Mouse (Mus musculus): ENCODE results near the gene Smg7. TPM values are rescaled to one million over a fixed set of nuclear protein-coding genes. Genes with fewer than 3 reads are reported as not detected.

Smg7 gene
- polyA plus RNA-seq, 1 experiment from 2014 or later = 8.8 TPM

- 60% methylated on average over 4 of the region's 4 CpGs for WGBS (ENCODE audit: insufficient replicate concordance)
These were observed 80.7 kb downstream of the Smg7 start for GRCm38 (mm10) chr1:152821746-152822145.

GRCm38 (mm10) chr1:152820911-152821695 lies 81.3 kb downstream of the Smg7 start:
- Histone ChIP-seq H3K27ac (replicated peaks) (no peak overlapping the region), H3K27me3 (no peaks in the 10 kb centered on the region), H3K36me3 (replicated peaks) (no peaks in the 10 kb centered on the region), H3K9ac (no peak overlapping the region), H3K4me2 (no peak overlapping the region), H3K4me3 (replicated peaks) (no peak overlapping the region), H3K9me3 (replicated peaks) (no peaks in the 10 kb centered on the region), H3K4me1 (replicated peaks) (peaks cover 4% of the 10 kb centered on the region; the same call in 1 of the 2 replicates)
- no peak for ATAC-seq (ENCODE audit: insufficient read depth)
- 61% methylated on average over 7 of the region's 7 CpGs for WGBS (ENCODE audit: insufficient replicate concordance)

More at GRCm38 (mm10) chr1:152821746-152822145, 80.7 kb downstream of the Smg7 start:
- Histone ChIP-seq H3K36me3 (replicated peaks) (no peaks in the 10 kb centered on the region), H3K27ac (replicated peaks) (no peak overlapping the region), H3K9ac (no peak overlapping the region), H3K4me1 (replicated peaks) (no peaks in the 10 kb centered on the region), H3K27me3 (no peaks in the 10 kb centered on the region), H3K4me3 (replicated peaks) (no peak overlapping the region), H3K4me2 (no peak overlapping the region), H3K9me3 (replicated peaks) (no peaks in the 10 kb centered on the region)
- ATAC-seq (ENCODE audit: insufficient read depth) = no peak

- Histone ChIP-seq H3K4me1 (replicated peaks) (peaks cover 9% of the 10 kb centered on the region; the same call in 1 of the 2 replicates), H3K9me3 (replicated peaks) (no peaks in the 10 kb centered on the region), H3K36me3 (replicated peaks) (no peaks in the 10 kb centered on the region), H3K4me3 (replicated peaks) (no peak overlapping the region), H3K27ac (replicated peaks) (no peak overlapping the region), H3K27me3 (no peaks in the 10 kb centered on the region), H3K4me2 (no peak overlapping the region), H3K9ac (no peak overlapping the region)
- WGBS (ENCODE audit: insufficient replicate concordance) = 55% methylated on average over 6 of the region's 6 CpGs
- no peak for ATAC-seq (ENCODE audit: insufficient read depth)
These were observed 82.9 kb downstream of the Smg7 start for GRCm38 (mm10) chr1:152819558-152819957.

- ATAC-seq (ENCODE audit: insufficient read depth) = no peak
- H3K27ac ChIP-seq (replicated peaks) = no peak overlapping the region
- H3K4me3 ChIP-seq (replicated peaks) = no peak overlapping the region
- H3K36me3 ChIP-seq (replicated peaks) = no peaks in the 10 kb centered on the region
- H3K9me3 ChIP-seq (replicated peaks) = no peaks in the 10 kb centered on the region
- 67% methylated on average over 10 of the region's 10 CpGs for whole genome bisulfite sequencing (ENCODE audit: insufficient replicate concordance)
- peaks cover 9% of the 10 kb centered on the region; the same call in 1 of the 2 replicates for H3K4me1 ChIP-seq (replicated peaks)
- H3K9ac ChIP-seq = no peak overlapping the region
- H3K4me2 ChIP-seq = no peak overlapping the region
- no peaks in the 10 kb centered on the region for H3K27me3 ChIP-seq
These were observed 84.7 kb downstream of the Smg7 start for GRCm38 (mm10) chr1:152817794-152818193.

GRCm38 (mm10) chr1:152817027-152817769 lies 85.2 kb downstream of the Smg7 start:
- Histone ChIP-seq H3K27me3 (no peaks in the 10 kb centered on the region), H3K9ac (no peak overlapping the region), H3K27ac (replicated peaks) (no peak overlapping the region), H3K4me3 (replicated peaks) (no peak overlapping the region), H3K4me2 (no peak overlapping the region), H3K36me3 (replicated peaks) (no peaks in the 10 kb centered on the region), H3K9me3 (replicated peaks) (no peaks in the 10 kb centered on the region), H3K4me1 (replicated peaks) (peaks cover 9% of the 10 kb centered on the region; the same call in 1 of the 2 replicates)
- 63% methylated on average over 12 of the region's 12 CpGs for WGBS (ENCODE audit: insufficient replicate concordance)
- no peak for ATAC-seq (ENCODE audit: insufficient read depth)

- Histone ChIP-seq H3K27me3 (no peaks in the 10 kb centered on the region), H3K9me3 (replicated peaks) (no peaks in the 10 kb centered on the region), H3K4me2 (no peak overlapping the region), H3K9ac (no peak overlapping the region), H3K27ac (replicated peaks) (no peak overlapping the region), H3K4me1 (replicated peaks) (peaks cover 9% of the 10 kb centered on the region; the same call in 1 of the 2 replicates), H3K4me3 (replicated peaks) (no peak overlapping the region), H3K36me3 (replicated peaks) (no peaks in the 10 kb centered on the region)
- WGBS (ENCODE audit: insufficient replicate concordance) = 51% methylated on average over 7 of the region's 7 CpGs
- 0 out of 2 replicates have a peak, but pooled peaks have one; percentile 40 for ATAC-seq (ENCODE audit: insufficient read depth)
These were observed 87.2 kb downstream of the Smg7 start for GRCm38 (mm10) chr1:152815265-152815701.

- Histone ChIP-seq H3K4me1 (replicated peaks) (peaks cover 8% of the 10 kb centered on the region; the same call in 1 of the 2 replicates), H3K27me3 (no peaks in the 10 kb centered on the region), H3K9me3 (replicated peaks) (no peaks in the 10 kb centered on the region), H3K4me3 (replicated peaks) (no peak overlapping the region), H3K27ac (replicated peaks) (no peak overlapping the region), H3K9ac (no peak overlapping the region), H3K36me3 (replicated peaks) (no peaks in the 10 kb centered on the region), H3K4me2 (no peak overlapping the region)
- no peak for ATAC-seq (ENCODE audit: insufficient read depth)
- 59% methylated on average over 13 of the region's 13 CpGs for WGBS (ENCODE audit: insufficient replicate concordance)
These were observed 91.7 kb downstream of the Smg7 start for GRCm38 (mm10) chr1:152810533-152811439.

GRCm38 (mm10) chr1:152809541-152810252 lies 92.7 kb downstream of the Smg7 start:
- WGBS (ENCODE audit: insufficient replicate concordance) = 43% methylated on average over 8 of the region's 8 CpGs
- no peak for ATAC-seq (ENCODE audit: insufficient read depth)
- H3K4me3 ChIP-seq (replicated peaks) = no peak overlapping the region; the same call in 1 of the 2 replicates
- H3K9ac ChIP-seq = no peak overlapping the region
- H3K27ac ChIP-seq (replicated peaks) = no peak overlapping the region
- H3K4me2 ChIP-seq = peak overlapping the region; percentile 23; the same call in 1 of the 2 replicates
- H3K4me1 ChIP-seq (replicated peaks) = peaks cover 7% of the 10 kb centered on the region; the same call in 1 of the 2 replicates
- H3K36me3 ChIP-seq (replicated peaks) = no peaks in the 10 kb centered on the region
- no peaks in the 10 kb centered on the region for H3K9me3 ChIP-seq (replicated peaks)
- no peaks in the 10 kb centered on the region for H3K27me3 ChIP-seq

GRCm38 (mm10) chr1:152808392-152808680 lies 94.1 kb downstream of the Smg7 start:
- Histone ChIP-seq H3K9ac (no peak overlapping the region), H3K4me2 (0 out of 2 replicates have a peak overlapping the region, but pooled peaks have one; percentile 11), H3K9me3 (replicated peaks) (no peaks in the 10 kb centered on the region), H3K36me3 (replicated peaks) (no peaks in the 10 kb centered on the region), H3K27ac (replicated peaks) (peak overlapping the region; percentile 68), H3K27me3 (no peaks in the 10 kb centered on the region), H3K4me1 (replicated peaks) (peaks cover 7% of the 10 kb centered on the region; the same call in 1 of the 2 replicates), H3K4me3 (replicated peaks) (peak overlapping the region; percentile 44)
- 53% methylated on average over 2 of the region's 2 CpGs for WGBS (ENCODE audit: insufficient replicate concordance)
- ATAC-seq (ENCODE audit: insufficient read depth) = no peak
